Mouse (Mus musculus) erythroblast, embryonic 14.5 days (primary cell): ENCODE data around the gene Cacul1. TPM values are rescaled to one million over a fixed set of nuclear protein-coding genes. Genes with fewer than 3 reads are reported as not detected.
A peak's percentile ranks its signal among the peaks of the same experiment; 100 is the strongest.
"Not testable (repeated sequence)": the region's sequence is repeated elsewhere in the genome, so short reads cannot be mapped to it uniquely, and the experiment has no call there.

Experiments used
- H3K27me3 ChIP-seq: 2 replicates; pipeline ENCODE4 v1.6.1; 2012; ENCODE audit warnings: inconsistent platforms; ENCODE audit not compliant: control insufficient read depth
- H3K36me3 ChIP-seq: 2 replicates; pipeline ENCODE4 v1.6.1; 2012; ENCODE audit warnings: mild to moderate bottlenecking, inconsistent platforms; ENCODE audit not compliant: control insufficient read depth
- H3K4me1 ChIP-seq: 2 replicates; pipeline ENCODE4 v1.6.1; 2012; ENCODE audit warnings: inconsistent platforms; ENCODE audit not compliant: control insufficient read depth
- H3K4me3 ChIP-seq: replicated peaks from 2 replicates; pipeline ENCODE3; 2012; ENCODE audit warnings: moderate library complexity, mild to moderate bottlenecking, inconsistent platforms
- H3K9me3 ChIP-seq: 2 replicates; pipeline ENCODE4 v1.6.1; 2012; ENCODE audit warnings: low read length, inconsistent platforms, mixed read lengths; ENCODE audit not compliant: control insufficient read depth
- GATA1 ChIP-seq: IDR thresholded peaks from 2 replicates; pipeline ENCODE4 v1.6.1; 2012; ENCODE audit warnings: low read length, inconsistent platforms, mixed read lengths
- TAL1 ChIP-seq: IDR thresholded peaks from 3 replicates; pipeline ENCODE4 v1.6.1; 2012; ENCODE audit warnings: low read length, inconsistent platforms, mixed read lengths
- polyA plus RNA-seq: library from polyadenylated mRNA; stranded (reverse); fragments of >175 nt; gene quantifications from 2 replicates; pipeline ENCODE4 v1.2.3, GENCODE M21; 2012

Cacul1 gene
- polyA plus RNA-seq: 0.79 and 1.6 TPM in 2 replicates

DNA sequence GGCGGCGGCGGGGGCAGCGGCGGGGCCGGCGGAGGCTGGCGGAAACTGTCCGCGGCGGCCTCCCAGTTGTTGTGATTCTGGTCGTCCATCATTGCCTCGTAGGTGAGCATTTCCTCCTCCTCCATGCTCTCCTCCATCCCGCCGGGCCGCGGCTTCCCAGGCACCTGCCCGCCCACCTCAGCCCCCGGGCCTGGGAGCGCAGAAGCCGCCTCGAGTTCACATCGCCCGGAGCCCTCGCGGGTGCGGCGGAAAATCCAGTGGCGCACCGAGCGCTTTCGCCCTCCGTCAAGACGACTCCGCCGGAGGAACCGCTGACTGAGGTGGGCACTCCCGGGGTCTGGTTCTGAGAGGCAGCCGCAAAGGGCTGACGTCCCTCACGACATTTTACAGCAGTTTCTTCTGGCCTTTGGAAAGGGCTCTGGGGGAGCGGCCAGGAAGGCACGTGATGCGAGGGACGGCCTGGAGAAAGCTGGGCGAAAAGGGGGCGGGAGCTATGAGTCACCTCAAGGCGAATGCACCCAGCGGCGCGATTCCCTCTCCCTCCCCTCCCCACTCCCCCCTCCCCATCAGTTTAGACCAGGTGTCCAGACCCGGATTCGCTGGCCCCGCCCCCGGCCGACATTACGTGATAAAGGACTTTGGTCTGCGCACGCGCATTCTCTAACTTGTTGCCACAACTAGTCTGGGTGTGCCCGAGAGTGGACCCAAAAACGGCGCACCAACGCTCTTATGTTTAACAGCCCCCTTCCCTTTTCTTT is at the start of gene Cacul1:
TSS of gene Cacul1 (minus strand) at position 444 of the 758 bp plus-strand sequence.
- Histone ChIP-seq H3K36me3 (peaks cover 3% of the 10 kb centered on the region), H3K4me3 (peak within 1 kb of the TSS; percentile 79), H3K9me3 (no peaks in the 10 kb centered on the region), H3K27me3 (no peaks in the 10 kb centered on the region), H3K4me1 (peaks cover 34% of the 10 kb centered on the region)
- TF ChIP-seq TAL1: no peak
- no peak for TF ChIP-seq GATA1

DNA sequence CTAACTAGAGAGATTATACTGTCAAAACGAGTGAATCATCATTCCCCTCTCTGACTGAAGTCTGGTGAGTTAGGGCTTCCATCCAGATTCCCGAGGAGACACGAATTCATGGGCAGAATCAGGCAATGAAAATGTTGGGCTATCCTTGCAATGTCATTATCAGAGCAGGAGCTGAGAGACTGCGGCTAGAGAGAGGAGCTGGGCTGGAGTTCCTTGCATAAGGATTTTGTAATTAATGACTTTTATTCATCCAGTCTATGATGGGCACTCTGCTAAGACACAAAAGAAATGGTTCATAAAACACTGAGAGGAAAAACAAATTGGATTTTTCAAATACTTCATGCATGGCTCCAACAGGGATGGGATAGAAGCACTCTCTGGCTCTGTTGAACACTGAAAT is 38.6 kb upstream of the Cacul1 start:
- no peak overlapping the region for H3K4me3 ChIP-seq
- H3K27me3 ChIP-seq: no peaks in the 10 kb centered on the region
- TF ChIP-seq TAL1 (no peak), GATA1 (no peak)
- H3K9me3 ChIP-seq: no peaks in the 10 kb centered on the region
- H3K36me3 ChIP-seq: no peaks in the 10 kb centered on the region
- no peaks in the 10 kb centered on the region for H3K4me1 ChIP-seq

DNA sequence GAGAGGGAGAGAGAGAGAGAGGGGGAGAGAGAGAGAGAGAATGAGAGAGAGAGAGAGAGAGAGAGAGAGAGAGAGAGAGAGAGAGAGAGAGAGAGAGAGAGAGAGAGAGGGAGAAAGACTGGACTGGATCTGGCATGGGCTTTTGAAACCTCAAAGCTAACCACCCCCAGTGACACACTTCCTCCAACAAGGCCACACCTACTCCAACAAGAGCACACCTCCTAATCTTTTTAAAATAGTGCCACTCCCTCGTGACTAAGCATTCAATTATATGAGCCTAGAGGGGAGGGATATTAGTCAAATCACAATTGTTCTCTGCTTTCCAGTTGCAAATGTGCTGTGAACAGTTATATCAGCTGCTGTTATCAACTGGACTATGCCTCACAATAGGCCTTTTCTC is 36.2 kb upstream of the Cacul1 start:
- Histone ChIP-seq H3K4me1 (no peaks in the 10 kb centered on the region), H3K36me3 (no peaks in the 10 kb centered on the region), H3K27me3 (no peaks in the 10 kb centered on the region), H3K9me3 (no peaks in the 10 kb centered on the region), H3K4me3 (no peak overlapping the region)
- no peak for TF ChIP-seq TAL1
- TF ChIP-seq GATA1: no peak

DNA sequence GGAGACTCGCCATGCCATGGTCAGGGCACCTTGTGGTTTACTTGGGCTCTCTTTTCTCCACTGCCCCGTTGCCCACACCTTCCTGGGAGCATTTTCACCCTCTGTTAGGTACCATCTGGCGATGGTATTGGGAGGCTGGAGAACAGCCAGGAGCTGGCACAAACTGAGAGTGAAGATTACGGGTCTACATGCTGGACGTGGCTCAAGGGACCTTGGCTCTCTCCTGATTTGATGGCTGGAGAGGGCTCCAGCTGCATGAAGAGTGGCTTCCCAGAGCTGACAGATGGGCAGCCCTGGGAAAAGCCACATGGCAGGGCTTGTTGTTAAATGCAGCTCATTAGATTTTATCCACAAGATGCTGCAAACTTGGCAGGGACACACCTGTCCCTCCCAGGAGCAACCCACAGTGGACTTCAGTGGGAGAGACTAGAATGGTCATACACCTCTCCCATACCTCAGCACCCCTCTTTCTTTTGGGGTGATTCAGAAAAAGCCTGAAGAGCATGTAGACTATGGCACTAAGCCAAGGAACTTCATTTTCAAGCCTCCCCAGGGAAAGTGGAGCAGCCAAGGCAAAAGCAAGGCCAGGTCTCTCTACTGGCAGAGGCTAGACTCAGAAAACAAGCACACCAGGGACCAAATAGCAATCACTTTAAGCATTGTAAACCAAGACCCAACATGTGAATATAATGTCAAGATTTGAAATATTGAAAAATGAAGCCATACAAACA is 34.8 kb upstream of the Cacul1 start:
- Histone ChIP-seq H3K27me3 (no peaks in the 10 kb centered on the region), H3K4me3 (no peak overlapping the region), H3K9me3 (no peaks in the 10 kb centered on the region), H3K36me3 (no peaks in the 10 kb centered on the region), H3K4me1 (no peaks in the 10 kb centered on the region)
- TF ChIP-seq GATA1 (no peak), TAL1 (no peak)

DNA sequence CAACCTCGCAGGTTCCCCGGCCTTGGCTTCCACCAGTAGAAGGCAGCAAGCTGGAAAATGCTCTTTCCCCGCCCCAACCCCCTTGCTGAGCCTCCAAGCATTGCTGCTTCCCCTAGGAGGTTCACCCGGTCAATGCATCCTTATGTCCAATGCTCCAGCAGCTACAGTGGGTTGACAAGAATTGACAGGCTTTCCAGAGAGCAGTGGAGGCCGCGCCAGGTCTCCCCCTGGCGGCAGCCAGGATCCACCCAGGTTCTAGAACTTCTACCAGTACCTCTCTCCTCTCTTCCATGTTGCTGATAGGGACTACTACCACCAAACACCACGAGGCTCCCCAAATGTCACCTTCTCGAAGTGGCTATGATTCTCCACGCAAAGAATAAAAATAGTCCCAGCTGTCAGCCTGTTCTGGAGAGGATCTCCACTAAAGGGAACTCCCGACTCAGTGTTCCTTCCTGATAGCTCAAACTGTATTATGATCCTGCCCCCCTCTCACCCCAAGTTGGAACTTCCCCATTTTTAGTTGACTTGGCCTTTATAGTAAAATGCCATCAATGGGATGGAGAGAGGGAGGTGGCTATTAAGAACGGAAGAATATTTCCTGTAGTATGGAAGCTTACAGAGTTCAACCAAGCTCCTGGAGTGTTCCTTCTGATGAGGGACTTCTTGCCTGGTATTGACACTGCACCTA is 30.8 kb upstream of the Cacul1 start:
- Histone ChIP-seq H3K4me3 (no peak overlapping the region), H3K36me3 (no peaks in the 10 kb centered on the region), H3K4me1 (no peaks in the 10 kb centered on the region), H3K27me3 (no peaks in the 10 kb centered on the region), H3K9me3 (no peaks in the 10 kb centered on the region)
- TF ChIP-seq GATA1 (no peak), TAL1 (no peak)

DNA sequence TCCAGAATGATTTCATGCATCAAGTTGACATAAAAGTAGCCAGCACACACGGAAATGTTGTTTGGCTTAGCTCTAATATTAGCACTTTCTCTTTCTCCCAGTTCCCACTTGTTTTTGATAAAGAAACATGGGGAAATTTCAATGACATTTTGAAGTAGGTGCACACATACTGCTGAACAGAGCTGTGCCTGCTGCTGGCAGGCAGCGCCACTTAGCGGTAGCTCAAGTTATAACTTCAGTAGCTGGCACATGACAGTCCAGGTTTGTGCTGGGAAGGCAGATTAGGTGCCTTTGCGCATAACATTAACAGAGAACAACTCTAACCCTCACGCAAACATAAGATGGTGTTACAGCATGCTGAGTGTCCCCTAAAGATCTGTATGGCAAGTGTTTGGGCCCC is 27.9 kb upstream of the Cacul1 start:
- TF ChIP-seq GATA1: no peak
- no peak overlapping the region for H3K4me3 ChIP-seq

DNA sequence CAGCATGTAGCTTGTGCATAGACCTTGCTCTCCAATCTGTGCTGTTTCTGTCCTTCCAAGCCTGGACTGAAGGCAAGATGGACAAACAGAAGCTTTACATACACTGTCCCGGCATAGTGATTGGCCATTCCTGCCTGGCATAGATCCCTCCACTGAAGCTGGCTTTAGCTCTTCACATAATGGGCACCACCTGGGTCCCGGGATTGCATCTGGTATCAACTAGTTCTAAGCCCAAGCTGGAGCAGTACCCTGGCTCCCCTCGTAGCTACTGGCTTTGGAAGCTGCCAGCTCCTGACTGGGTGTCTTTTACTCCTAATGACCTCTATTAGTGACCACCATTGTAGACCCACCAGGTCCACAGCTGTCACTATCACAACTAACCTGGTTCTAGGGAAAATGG is 22.8 kb upstream of the Cacul1 start:
- H3K9me3 ChIP-seq: no peaks in the 10 kb centered on the region
- TF ChIP-seq TAL1 (no peak), GATA1 (no peak)
- H3K4me1 ChIP-seq: no peaks in the 10 kb centered on the region
- H3K4me3 ChIP-seq: no peak overlapping the region
- H3K36me3 ChIP-seq: no peaks in the 10 kb centered on the region
- H3K27me3 ChIP-seq: no peaks in the 10 kb centered on the region

More for the DNA sequence above, 27.9 kb upstream of the Cacul1 start:
- no peaks in the 10 kb centered on the region for H3K9me3 ChIP-seq
- no peaks in the 10 kb centered on the region for H3K36me3 ChIP-seq
- H3K4me1 ChIP-seq: no peaks in the 10 kb centered on the region
- H3K27me3 ChIP-seq: no peaks in the 10 kb centered on the region

DNA sequence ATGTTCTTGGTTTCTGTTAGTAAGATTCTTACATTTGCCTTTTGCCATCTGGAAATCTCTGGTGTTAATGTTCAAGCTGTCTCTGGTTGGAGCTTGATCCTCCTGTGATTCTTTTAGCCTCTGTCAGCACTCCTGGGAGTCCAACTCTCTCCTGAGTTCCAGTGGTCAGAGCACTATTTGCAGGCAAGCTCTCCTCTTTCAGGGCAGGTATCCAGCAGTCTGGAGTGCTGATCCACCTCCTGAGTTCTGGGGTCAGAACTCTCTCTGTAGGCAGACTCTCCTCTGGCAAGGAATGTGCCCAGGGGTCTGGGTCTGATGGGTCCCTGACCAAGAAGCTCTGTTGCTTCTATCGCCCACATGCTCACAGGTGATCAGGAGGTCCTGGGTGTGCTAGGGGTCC is 21.2 kb upstream of the Cacul1 start:
- H3K4me1 ChIP-seq, H3K9me3 ChIP-seq, H3K36me3 ChIP-seq, H3K4me3 ChIP-seq, H3K27me3 ChIP-seq: not testable (repeated sequence)

DNA sequence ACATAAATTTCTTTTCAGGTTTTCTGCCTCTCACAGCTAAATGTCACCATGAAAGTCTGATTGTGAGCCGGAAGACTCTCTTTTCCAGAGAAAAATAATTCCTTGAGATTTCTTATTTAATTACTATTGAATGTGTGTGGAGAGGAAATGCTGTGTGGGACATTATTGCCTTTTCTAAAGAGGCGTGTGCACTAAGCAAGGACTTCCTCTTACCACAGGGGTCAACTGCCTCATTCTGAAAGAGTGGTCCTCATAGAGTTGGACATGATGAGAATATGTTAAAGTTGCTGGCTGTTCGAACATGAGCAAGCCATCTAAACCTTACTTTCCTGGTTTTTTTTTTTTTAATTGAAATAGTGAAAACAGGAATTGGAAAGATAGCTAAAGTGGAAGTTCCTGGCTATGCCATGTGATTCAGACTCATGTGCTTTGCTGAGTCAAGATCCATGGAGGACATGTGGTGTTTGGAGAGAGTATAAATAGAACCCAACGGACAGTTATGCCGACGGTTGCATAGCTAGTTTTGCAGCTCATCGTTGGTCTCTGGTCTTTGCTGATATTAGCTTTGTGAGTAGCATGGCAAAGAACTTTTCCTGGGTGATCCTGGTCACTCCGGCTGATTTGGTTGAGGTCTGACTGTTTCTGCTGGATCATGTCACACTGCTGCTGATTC is 17.3 kb upstream of the Cacul1 start:
- no peaks in the 10 kb centered on the region for H3K4me1 ChIP-seq
- TF ChIP-seq GATA1 (no peak), TAL1 (no peak)

More for the DNA sequence above, 17.3 kb upstream of the Cacul1 start:
- no peaks in the 10 kb centered on the region for H3K36me3 ChIP-seq
- no peaks in the 10 kb centered on the region for H3K27me3 ChIP-seq
- no peaks in the 10 kb centered on the region for H3K9me3 ChIP-seq
- no peak overlapping the region for H3K4me3 ChIP-seq
